Mouse (Mus musculus) CD4-positive, CD25-positive, alpha-beta regulatory T cell, adult 2 months (primary cell): ENCODE data around the gene Dab1.

ENCODE experiments used
- DNase-seq: peaks from one replicate; pipeline ENCODE4 v3.0.0-alpha.2; 2012; ENCODE audit warnings: low read depth, low spot score

Dab1 gene

DNA sequence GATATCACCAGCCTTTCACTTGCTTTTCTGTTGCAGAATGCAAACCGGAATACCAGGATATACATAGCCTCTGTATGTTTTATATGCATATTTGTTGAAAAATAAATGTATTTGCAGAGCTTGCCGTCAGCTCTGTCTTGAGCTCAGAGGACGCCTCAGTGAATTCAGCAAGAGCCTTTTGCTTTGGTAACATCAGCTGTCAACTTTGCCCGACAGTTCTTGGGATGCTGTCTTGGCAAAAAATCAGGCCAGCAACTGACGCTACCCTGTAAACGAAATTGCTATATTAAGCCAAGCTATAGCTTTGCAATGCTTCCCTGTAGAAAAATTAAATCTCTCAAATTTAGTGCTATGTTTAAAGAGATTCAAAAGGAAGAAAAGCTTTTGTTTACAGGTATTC lies 630.3 kb downstream of the Dab1 start:
- DNase-seq: no peak

DNA sequence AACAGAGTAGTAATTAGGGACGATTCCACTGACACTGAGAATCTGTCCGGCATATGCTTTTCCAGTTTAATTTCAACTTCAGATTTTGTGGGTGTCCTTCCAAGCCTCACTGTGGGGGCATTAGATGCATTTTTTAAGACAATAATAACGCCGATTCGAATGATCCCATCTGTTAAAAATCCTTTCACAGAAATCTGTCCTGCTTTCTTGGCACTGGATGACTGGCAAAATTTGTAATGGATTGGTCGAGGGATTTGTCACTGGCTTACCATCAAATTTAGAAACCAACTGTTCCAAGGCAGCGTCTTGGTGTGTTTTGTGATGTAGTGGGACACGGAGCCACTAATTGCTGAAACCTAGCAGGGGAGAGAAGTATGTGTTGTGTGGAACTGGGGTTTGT lies 638.6 kb downstream of the Dab1 start:
- DNase-seq: no peak

DNA sequence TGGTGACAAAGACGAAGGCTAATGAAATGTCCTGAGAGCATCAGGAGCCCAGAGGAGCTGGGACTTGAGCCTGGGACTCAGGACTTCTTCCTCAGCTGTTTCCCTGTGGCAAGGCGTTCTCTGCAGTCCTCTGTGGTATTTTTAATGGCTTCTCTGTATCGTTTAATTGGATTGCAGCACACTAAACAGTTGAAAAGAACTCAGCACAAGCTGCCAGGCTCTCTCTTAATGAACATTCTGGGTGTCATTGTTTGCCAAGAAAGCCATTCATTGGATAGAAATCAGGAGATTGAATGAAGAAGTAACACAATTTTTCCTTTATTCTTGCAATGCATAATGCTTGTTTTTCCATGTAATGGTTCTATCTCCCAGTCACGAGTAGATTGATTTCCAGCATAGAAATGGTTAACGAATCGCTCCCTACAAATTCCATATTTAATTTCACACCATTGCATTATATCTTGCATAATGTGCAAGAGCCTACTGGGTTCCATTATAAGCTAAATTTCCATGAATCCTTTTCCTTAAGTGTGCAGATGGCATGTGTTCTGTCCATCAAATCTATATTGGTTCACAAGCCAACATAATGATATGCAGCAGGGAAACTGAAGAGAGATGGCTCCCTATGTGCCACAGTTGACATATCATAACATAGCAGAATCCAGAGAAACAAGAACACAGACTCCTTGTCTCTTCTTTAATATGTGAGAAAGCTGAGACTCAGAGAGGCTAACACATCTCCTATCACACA lies 650.4 kb downstream of the Dab1 start:
- no peak for DNase-seq

DNA sequence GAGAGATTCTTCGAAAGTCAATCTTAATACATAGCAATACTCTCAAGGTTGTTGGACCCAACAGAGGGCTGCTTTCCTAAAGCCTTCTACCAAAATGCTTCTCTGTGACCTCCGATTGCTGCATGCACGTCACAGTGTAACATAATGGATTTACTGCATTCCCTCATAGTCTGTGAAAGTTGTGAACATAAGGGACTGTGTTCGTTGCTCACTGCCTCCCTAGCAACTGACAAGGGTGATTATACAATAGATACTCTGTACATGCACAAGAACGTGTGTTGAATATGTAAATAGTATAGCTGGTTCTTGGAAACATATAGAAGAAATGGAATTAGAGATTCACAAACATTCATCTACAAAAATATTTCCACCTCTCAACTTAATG lies 651.0 kb downstream of the Dab1 start:
- DNase-seq: no peak

DNA sequence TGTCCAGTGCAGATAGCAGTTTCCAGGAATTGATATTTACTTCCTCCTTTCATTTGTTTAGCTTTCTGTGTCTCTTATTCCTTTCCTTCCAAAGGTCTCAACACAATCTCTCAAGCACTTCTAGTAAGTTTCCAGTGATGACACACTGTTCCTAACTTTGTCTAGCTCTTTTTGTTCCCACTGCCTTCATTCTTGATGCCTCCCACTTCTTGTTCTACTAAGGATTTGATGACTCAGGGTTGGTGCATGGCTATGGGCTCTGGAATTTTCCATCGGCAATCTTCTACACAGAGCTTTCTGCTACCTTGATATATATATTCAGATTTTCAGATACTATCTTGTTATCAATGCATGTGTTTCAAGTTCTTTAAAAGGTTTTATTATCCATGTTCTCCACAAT lies 656.1 kb downstream of the Dab1 start:
- no peak for DNase-seq

DNA sequence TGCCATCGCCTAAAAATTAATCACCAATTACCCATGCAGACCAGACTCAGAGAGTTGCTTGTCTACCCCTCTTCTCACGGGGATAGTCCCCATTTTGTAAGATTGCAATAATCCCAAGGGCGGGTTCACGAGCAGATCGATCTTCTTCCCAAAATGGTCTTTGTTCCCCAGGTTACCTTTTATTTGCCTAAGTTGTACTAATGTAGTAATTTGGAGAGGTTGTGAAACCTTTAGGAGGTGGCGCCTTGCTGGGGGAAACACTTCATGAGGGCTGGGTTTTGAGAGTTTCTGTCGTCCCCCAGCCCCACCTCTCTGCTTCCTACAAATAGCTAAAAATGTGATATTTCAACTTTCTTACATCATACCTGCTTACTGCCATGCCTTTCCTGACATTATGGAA lies 657.8 kb downstream of the Dab1 start:
- no peak for DNase-seq

DNA sequence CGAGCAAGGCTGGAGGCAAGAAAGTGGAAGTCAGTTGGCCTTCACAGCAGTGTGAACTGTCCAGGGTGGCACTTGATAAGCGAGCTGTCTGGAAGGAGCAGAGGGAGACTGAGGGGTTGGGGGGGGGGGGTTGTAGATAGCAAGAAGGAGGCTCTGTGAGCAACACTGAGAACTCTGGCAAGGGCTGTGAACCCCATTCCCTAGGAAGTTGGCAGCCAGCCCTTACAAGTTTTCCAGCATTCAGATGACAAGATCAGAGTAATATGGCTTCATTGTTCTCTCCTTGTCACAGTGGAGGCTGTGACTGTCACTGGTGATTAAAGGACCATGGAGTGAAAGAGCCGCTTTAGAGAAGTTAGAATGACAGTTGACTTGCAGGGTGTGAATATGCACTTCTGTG lies 662.4 kb downstream of the Dab1 start:
- no peak for DNase-seq

DNA sequence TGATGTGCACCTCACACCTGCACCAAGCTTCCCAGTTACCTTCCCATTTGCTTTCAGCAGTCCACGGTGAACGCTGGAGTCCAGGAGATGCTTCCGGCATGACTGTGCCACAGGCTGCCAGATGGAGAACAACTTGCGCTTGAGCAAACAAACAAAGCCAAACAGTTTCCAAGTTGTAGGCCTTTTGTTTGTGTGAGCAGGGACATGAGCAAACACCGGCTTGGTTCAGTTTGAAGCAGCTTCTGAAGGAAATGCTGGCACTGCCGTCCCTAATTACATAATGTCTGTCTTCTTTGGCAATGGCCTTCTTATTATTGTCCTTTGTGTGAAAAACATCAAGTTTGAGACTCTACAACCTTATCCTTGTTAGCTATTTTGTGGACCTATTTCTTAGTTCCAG lies 664.7 kb downstream of the Dab1 start:
- DNase-seq: no peak

DNA sequence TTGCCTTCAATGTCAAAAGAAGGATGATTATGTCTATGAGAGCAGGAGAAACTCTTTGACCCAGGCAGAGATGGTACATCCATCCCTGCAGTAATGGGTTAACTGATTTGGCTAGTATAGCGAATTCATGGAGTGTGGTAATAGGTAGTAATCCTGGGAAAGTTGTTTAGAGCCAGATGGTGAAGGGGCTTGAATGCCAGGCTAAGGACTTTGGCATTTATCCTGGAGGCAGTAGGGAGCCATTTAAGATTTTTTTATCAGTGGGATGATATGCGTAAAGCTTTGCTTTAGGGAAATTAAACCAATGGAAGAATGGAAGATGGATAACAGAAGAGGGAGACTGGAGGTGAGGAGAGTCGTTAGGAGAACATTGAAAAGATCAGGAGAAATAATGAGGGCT lies 669.2 kb downstream of the Dab1 start:
- DNase-seq: no peak

DNA sequence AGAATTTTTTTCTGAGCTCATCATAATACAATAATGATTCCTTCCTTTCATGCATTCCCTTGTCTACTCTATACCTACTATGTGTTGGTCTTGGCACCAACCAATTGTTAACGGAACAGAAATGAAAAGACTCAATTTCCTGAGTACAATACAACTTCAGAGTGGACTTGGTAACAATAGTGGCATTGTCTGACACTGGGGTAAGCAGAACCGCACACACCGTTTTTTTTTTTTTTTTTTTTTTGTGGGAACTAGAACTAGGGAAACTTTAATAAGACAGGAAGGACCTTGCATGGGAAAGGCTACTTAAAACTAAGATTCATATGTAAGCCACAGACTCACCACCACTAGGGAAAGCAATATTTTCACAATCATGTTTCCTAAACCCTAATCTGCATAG lies 682.6 kb downstream of the Dab1 start:
- DNase-seq: no peak

DNA sequence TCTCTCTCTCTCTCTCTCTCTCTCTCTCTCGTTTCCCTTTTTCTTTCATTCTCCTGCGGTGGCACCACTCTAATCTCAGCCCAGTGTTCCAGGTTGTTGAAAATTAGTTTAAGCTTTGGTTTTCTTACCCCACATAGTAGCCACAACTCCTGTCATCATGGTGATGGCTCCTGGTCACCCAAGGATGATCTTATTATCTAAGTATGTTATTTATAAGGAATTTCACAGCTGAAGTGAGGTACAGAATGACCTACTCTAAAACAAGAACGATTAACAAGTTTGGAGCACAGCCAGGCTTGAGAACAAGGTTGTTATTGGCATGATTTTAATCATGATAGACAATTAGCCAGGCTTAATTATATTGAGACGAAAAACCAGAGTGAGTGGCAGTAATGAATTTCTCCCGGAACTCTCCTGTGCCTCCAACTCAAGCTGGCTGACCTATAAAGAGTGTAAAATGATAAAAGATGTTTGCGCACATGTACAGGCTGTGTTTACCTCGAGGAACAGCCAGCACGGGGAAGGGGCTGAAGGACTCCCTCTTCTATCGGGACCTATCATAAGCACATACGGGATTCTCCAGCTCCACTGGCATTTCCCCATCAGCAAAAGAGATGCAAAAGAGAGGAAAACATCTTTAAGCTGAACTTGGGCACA lies 684.0 kb downstream of the Dab1 start:
- no peak for DNase-seq

DNA sequence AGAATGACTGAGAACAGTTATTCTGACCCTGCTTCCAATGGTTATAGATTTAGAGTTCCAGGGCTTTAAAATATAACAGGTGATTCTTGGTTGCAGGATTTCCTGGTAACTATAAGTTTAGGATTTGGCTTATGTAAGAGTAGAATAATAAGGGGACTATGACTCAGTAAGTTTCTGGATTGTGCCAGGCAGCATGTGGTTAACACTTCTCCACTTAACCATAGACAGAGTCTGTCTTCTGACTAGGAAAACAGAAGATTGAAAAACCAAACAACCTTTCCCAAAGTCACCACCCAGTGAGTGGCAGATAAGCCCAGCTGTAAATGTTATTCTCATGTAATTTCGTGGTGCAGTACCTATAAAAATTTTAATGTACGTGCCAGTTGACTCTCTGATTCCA lies 688.6 kb downstream of the Dab1 start:
- no peak for DNase-seq

DNA sequence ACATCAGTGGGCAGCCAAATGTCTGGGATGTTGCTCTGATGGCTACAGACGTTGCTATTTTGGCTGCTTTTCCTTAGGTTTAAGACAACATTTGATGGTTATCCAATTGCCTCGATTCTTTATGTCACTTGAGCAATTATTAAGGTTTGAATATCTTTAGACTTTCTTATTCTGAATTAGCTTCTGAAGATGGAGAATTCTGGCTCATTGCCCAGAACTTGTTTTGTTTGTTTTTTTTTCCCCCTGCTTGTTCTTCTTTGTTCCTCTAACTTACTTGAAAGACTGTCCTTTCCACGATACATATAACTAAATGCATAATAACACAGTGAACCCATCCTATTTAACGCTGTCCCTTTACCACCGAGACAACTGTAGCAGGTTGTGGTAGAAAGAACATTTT lies 707.1 kb downstream of the Dab1 start:
- no peak for DNase-seq

DNA sequence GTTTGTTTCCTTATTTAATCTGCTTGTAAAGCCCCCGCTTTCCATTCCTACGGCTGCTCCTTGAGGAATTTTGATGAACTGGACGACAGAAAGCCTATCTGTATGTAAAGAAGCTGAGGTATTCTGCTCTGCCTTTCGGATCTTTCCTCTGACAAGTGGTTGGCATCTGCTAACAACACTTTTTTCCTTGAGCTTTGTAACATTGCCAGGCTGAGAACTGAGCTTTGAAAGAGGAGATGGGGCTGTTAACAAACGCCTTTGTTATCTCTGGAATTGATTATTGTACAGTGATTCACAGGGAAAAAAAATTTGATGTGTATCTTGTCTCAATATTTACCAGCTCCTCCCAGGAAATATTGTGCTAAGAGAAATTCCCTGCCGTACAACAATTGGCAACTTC lies 712.7 kb downstream of the Dab1 start:
- no peak for DNase-seq

DNA sequence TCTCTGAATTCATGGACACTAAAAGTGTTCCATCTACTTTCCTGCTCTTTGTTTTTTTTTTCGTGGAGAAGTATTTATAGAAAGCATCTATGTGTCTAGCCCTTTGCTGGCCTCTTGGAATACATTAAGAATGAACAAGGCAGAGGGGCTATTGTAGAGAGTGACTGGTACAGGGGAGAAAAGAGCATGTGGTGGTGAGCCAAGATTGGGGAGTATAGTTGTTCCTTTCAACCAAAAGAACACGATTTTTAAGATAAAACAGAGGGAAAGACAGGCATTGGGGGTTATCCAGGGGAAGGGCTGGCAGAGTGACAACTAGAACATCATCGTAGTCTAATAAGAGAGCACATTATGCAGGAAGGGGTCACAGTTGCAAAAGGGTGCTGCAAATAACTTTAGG lies 713.2 kb downstream of the Dab1 start:
- no peak for DNase-seq

DNA sequence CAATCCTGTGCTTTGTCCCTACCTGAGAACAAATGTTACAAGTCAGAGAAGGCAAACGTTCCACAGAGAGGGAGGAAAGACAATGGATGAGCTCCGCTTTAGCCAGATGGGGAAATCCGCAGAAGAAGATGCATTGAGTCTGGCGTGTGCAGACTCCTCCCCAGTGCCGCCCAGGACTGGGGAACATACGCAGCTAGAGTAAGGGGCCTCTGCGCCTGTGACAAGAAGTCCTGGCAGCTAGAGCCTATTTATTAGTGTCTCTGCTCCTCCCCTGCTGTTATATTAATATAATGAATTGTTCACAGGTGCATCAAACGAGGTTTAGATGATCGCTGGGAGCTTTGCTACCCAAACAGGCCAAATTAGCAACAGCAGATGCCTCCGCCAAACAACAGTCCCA lies 718.1 kb downstream of the Dab1 start:
- no peak for DNase-seq

DNA sequence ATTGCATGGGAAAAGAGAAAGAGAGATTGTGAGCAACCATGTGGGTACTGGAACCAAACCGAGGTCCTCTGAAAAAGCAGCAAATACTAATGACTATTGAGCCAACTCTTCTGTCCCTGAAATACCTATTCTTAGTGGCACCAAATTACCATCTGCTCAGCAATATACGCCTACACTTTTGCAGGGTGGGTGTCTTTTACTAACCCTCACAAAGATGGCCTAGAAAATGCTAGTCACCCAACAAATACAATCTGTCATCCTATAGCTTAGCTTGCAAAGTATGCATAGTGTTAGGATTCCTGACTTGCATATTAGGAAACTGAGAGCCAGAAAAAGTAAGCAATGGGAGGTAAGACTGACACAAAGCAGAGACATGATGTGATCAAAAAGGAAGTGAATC lies 719.2 kb downstream of the Dab1 start:
- no peak for DNase-seq

DNA sequence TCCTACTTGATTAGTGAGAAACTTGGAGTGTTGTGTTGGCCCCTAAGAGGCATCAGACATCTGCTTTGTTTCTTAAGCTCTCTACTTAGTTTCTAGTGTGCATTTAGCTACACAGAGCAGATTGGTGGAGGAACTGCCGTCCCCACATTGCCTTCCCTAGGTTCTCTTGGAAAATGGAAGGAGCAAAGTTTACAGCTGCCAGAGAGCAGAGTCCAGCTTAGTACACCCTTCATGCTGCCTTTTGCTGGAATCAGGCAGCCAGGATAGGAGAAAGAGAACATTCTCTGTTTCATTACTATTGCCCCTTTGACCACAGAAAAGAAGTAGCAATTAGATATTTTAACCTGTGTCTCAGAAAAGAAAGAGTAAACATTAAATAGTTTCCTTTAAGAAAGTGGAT lies 742.2 kb downstream of the Dab1 start:
- DNase-seq: no peak

DNA sequence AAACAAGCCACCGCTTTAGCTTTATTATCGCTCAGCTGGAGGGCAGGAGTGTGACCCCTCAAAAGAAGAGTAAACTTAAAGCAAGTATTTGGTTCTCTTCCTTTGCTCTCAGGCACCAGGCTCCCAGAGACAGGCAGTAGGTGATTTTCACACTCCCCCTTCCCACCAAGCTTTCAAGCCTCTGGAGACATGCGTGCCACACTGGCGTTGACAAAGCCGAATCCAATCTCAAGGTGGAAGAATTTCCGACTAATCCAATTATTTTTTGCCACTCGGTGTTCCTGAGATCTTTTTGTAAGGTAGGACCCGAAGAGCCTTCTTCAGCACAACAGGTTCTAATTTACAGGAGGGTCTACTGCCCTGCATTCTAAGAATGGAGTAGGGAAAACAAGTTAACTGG lies 747.3 kb downstream of the Dab1 start:
- no peak for DNase-seq

DNA sequence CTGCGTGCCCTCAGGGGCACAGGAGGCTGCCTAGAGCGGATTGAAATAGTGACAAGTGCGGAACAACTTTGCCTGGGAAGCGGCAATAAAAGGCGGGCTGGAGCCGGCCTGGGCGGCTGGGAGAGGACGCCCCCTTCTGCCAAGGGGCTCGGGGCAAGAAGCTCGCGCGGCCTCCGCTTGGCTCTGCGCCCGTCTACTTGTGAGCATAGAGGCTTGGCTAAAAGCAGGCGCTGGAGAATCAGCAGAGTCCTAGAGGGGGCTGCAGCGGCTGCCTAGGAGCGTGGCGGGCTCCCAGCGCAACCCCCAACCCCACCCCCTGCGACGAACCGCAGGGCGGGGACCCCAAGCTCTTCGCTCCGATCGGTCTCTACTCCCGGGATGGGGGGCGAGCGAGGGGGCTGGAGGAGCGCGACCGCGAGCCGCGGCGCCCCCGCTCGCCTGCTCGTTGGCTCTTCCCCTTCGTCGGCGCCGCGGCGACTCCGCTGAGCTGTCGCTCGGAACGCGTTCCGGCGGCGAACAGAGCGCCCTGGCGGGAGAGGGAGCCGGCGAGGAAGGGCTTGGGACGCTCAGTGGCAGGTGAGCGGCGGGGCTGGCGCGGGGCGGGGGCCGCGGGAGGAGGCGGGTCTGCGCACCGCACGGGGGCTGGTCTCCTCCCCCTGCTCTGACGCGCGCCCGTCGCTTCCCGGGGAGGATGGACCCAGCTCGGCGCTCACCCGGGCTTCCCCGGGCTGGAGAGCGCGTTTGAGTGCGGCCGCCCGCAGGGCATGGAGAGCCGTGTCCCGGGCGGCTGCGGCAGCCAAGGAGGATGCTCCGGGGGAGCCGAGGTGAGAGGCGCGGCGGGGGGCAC lies 748.0 kb downstream of the Dab1 start:
- DNase-seq: no peak

DNA sequence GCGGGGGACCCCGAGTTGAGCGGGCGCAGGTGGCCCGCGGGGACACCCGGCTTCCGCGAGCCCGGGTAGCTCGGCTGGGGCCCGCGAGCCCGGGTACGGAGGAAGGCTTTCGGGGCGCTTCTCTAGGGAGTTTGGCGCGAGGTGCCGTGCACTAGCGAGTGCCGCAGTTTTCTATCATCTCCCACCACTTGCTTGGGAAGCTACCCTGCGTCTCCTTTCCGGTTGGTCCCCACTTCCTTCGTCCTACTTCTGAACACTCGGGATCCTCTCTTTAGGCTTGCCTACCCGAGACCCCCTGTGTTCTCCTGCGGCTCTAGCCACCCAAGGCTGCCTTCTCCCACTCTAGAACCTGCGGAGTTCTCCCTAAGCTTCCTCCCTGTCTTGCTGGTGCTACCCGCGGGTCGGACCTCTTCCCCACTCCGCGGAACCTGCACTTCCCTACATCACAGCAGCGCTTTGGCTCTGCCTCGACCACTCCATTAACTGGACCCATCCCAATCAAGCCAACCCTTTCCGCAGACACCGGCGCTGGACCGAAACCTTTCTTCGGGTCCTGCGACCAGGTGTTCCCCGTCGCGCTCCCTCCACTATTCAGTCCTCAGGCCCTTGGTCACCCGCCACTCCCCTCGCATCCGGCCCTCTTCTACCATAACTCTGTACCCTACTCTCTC lies 748.7 kb downstream of the Dab1 start:
- no peak for DNase-seq

DNA sequence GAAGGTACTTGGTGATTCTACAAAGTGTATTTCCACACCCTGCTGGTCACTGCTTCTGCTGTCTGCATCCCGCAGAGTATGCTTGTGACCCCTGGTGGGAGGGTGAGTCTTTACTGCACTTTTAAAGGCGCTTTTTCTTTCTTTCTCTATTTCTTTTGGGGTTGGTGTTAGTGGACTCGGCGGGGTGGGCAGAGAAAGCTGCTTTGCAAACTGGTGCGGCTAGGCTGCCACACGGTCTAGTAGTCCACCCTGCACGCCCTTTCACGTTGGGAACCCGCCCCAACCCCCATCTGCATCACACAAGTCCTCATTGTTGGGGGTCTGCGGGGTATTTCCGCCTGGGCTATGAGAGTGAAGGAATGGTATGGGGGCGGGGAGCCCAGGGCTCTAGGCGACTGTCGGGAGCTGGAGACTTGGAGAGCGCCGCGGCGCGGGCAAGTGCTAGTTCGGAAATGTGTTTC lies 749.4 kb downstream of the Dab1 start:
- no peak for DNase-seq
